Mouse (Mus musculus) thymus, adult 2 months (tissue): ENCODE measurements around the gene Stxbp3. TPM values are rescaled to one million over a fixed set of nuclear protein-coding genes. Genes with fewer than 3 reads are reported as not detected.
A peak's percentile ranks its signal among the peaks of the same experiment; 100 is the strongest.

ENCODE experiments used
- DNase-seq: peaks from one replicate; pipeline ENCODE4 v3.0.0; 2021
- H3K27ac ChIP-seq: fragments of 200-500 bp; 2 replicates; pipeline ENCODE4 v1.5.1; 2012; ENCODE audit warnings: low read length, control low read depth; ENCODE audit not compliant: control insufficient read depth, insufficient read depth
- H3K27me3 ChIP-seq: fragments of 200-500 bp; 2 replicates; pipeline ENCODE4 v1.6.1; 2012; ENCODE audit warnings: mild to moderate bottlenecking, low read length, moderate library complexity, mixed read lengths; ENCODE audit not compliant: control insufficient read depth, insufficient read depth
- H3K36me3 ChIP-seq: fragments of 200-500 bp; 2 replicates; pipeline ENCODE4 v1.6.1; 2012; ENCODE audit warnings: mild to moderate bottlenecking, low read length, moderate library complexity; ENCODE audit not compliant: control insufficient read depth, insufficient read depth
- H3K4me1 ChIP-seq: fragments of 200-500 bp; replicated peaks from 2 replicates; pipeline ENCODE4 v1.6.1; 2012; ENCODE audit warnings: low read length; ENCODE audit not compliant: control insufficient read depth, insufficient read depth
- H3K4me3 ChIP-seq: fragments of 200-500 bp; 2 replicates; pipeline ENCODE4 v1.5.1; 2012; ENCODE audit warnings: mild to moderate bottlenecking, low read length, control low read depth, moderate library complexity; ENCODE audit not compliant: control insufficient read depth, insufficient read depth
- CTCF ChIP-seq: fragments of 200-500 bp; IDR thresholded peaks from 2 replicates; pipeline ENCODE4 v1.5.1; 2012; ENCODE audit warnings: mild to moderate bottlenecking, control low read depth, low read length, moderate library complexity, borderline replicate concordance; ENCODE audit not compliant: control insufficient read depth, poor library complexity, insufficient read depth; ENCODE audit errors: extremely low read depth
- POLR2A ChIP-seq: fragments of 200-500 bp; IDR thresholded peaks from 2 replicates; pipeline ENCODE4 v1.6.1; 2012; ENCODE audit warnings: mild to moderate bottlenecking, low read length, control low read depth, moderate library complexity; ENCODE audit not compliant: control insufficient read depth, poor library complexity, insufficient read depth; ENCODE audit errors: extremely low read depth
- WGBS: fragments of 180-500 bp; shearing (Covaris S2); methylation state at CpG from one replicate; pipeline ENCODE4 v1.1.7; 2018; 5-methylcytosine and 5-hydroxymethylcytosine counted together
- polyA plus RNA-seq: library from polyadenylated mRNA; depleted of rRNA; stranded (reverse); fragments of >200 nt; gene quantifications from 2 replicates; pipeline ENCODE4 v1.2.3, GENCODE M21; 2012

The Stxbp3 gene
- polyA plus RNA-seq, 1 experiment: 13.2 TPM

- DNase-seq: no peak
- H3K27ac ChIP-seq: no peak overlapping the region
- H3K4me3 ChIP-seq: no peak overlapping the region
- H3K27me3 ChIP-seq: no peaks in the 10 kb centered on the region
- 88% methylated on average over 6 of the region's 6 CpGs for WGBS
- no peaks in the 10 kb centered on the region for H3K36me3 ChIP-seq
- no peak for TF ChIP-seq POLR2A
- TF ChIP-seq CTCF: no peak
- peaks cover 5% of the 10 kb centered on the region; the same call in 1 of the 2 replicates for H3K4me1 ChIP-seq
These were observed 11.8 kb upstream of the Stxbp3 start for GRCm38 (mm10) chr3:108851996-108852697.

DNA sequence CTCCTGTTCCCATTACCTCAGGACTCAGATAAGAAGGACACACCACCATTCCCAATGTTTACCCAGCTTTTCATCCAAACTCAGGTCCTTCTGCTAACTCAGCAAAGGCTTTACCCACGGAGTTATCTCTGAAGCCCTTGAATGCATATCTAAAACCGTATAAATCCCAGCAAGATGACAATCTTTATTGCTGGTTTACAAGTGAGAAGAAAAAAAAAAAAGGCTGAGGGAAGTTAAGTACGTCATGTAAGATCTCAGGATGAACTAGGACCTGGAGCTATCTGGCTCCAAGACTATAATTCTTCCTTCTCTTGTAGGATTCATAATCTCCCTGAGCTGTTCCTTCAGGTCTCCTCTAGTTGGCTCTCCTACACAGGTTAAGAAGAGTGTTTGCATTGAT lies 11.2 kb upstream of the Stxbp3 start:
- Histone ChIP-seq H3K27me3 (no peaks in the 10 kb centered on the region), H3K4me3 (no peak overlapping the region), H3K4me1 (peaks cover 5% of the 10 kb centered on the region; the same call in 1 of the 2 replicates), H3K27ac (no peak overlapping the region), H3K36me3 (no peaks in the 10 kb centered on the region)
- DNase-seq: no peak
- 64% methylated on average over 3 of the region's 3 CpGs for WGBS
- TF ChIP-seq POLR2A (no peak), CTCF (no peak)

DNA sequence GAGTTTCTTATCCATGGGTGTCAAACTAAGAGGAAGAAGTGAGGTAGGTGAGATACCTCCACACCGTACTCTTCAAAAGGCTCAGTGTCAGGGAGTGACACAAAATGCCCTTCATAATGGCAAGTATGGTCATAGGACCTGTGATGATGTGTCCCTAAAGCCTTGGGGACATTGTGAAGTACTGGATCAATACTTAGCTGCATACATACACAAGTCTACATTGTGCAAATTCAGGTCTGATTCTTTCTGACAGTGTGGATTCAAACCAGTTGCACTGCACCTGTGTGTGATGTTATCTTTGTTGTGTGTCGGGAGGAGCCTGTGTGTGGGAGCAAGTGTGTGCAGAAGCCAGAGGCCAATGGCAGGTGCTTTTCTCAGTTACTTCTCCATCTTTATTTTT lies 10.7 kb upstream of the Stxbp3 start:
- DNase-seq: no peak
- Histone ChIP-seq H3K27me3 (no peaks in the 10 kb centered on the region), H3K36me3 (no peaks in the 10 kb centered on the region), H3K4me1 (peaks cover 5% of the 10 kb centered on the region; the same call in 1 of the 2 replicates), H3K27ac (no peak overlapping the region), H3K4me3 (no peak overlapping the region)
- WGBS: 36% methylated on average over 2 of the region's 2 CpGs
- TF ChIP-seq CTCF: no peak
- TF ChIP-seq POLR2A: no peak

DNA sequence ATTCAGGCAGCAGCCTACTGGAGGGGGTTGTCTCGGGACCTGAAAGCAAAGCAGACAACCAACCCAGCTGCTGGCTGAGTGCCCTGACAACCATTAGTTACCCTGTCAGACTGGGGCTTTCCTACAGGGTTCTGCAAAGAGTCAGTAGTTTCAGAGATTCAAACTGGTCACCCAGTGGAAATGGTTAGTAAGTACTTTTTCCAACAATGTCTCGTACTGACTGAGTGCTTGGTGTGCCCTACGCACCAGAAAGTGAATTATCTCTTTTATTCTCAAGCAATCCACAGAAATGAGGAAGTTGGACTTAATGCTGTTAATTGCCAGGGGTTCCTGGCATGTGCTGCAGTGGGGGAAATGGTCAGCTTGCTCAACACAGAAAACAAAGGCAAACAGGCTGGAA lies 10.2 kb upstream of the Stxbp3 start:
- WGBS: 30% methylated on average over 3 of the region's 3 CpGs
- Histone ChIP-seq H3K4me3 (no peak overlapping the region), H3K27ac (no peak overlapping the region), H3K4me1 (peaks cover 5% of the 10 kb centered on the region; the same call in 1 of the 2 replicates), H3K27me3 (no peaks in the 10 kb centered on the region), H3K36me3 (no peaks in the 10 kb centered on the region)
- TF ChIP-seq CTCF: no peak
- TF ChIP-seq POLR2A: no peak
- peak; percentile 11 for DNase-seq

- H3K36me3 ChIP-seq: no peaks in the 10 kb centered on the region
These were observed 6.3 kb upstream of the Stxbp3 start for GRCm38 (mm10) chr3:108846616-108847015.

GRCm38 (mm10) chr3:108844521-108844920 lies 4.2 kb upstream of the Stxbp3 start:
- no peak for DNase-seq
- no peak for TF ChIP-seq CTCF
- no peak for TF ChIP-seq POLR2A
- Histone ChIP-seq H3K27me3 (no peaks in the 10 kb centered on the region), H3K4me3 (no peak overlapping the region), H3K27ac (no peak overlapping the region), H3K36me3 (no peaks in the 10 kb centered on the region), H3K4me1 (no peaks in the 10 kb centered on the region)
- 91% methylated on average over 5 of the region's 5 CpGs for WGBS

More at GRCm38 (mm10) chr3:108846616-108847015, 6.3 kb upstream of the Stxbp3 start:
- no peak for DNase-seq
- Histone ChIP-seq H3K27ac (no peak overlapping the region), H3K27me3 (no peaks in the 10 kb centered on the region), H3K4me1 (peaks cover 5% of the 10 kb centered on the region; the same call in 1 of the 2 replicates), H3K4me3 (no peak overlapping the region)
- 91% methylated on average over 3 of the region's 3 CpGs for WGBS
- TF ChIP-seq CTCF: no peak
- no peak for TF ChIP-seq POLR2A

DNA sequence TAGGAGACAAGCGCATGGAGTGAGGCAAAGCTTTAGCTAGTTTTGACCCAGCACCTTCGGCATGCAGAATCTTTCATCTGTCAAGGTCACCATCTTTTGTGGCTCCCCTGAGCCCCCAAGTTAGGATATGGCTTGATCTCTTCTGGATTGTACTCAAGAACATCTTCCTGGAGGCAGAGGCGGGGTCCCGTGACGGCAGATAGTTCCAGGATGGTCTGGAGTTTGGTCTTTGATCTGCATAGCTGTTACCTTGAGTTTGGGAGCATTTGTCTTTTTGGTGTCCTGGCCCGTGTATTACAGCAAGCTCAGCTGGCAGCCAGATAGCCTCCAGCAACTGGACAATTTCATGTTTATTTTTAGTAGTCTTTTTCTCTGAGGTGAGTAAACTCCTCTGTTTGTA lies 3.7 kb upstream of the Stxbp3 start:
- Histone ChIP-seq H3K36me3 (no peaks in the 10 kb centered on the region), H3K4me3 (no peak overlapping the region), H3K4me1 (0 out of 2 replicates have a peak, but pooled peaks cover 2% of the 10 kb centered on the region), H3K27me3 (no peaks in the 10 kb centered on the region), H3K27ac (no peak overlapping the region)
- WGBS: 93% methylated on average over 6 of the region's 6 CpGs
- TF ChIP-seq POLR2A (no peak), CTCF (no peak)
- DNase-seq: no peak
